Mouse (Mus musculus): ENCODE data around the gene Cdc42ep3.

Gene Cdc42ep3

DNA sequence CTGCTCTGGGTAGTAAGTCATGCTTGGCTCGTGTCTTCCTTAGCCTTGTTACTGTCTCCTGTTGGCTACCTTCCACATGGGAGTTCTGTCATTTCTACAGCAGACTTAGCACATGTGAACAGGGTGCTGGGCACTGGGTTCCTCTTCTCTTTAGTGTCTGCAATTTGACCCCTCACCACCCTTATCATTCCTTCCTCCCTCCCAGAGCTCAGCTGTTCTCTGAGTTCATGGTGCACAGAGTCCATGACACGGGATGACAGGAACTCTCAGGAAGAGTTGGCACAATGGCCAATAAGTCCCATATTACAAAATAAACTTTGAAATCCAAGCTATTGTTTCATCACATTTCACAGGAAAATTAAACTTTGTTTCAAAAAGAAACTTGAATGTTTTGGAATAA, 64.2 kb downstream of the Cdc42ep3 start:
- DNase-seq (ENCODE audit: low read depth, low spot score): no peak

DNA sequence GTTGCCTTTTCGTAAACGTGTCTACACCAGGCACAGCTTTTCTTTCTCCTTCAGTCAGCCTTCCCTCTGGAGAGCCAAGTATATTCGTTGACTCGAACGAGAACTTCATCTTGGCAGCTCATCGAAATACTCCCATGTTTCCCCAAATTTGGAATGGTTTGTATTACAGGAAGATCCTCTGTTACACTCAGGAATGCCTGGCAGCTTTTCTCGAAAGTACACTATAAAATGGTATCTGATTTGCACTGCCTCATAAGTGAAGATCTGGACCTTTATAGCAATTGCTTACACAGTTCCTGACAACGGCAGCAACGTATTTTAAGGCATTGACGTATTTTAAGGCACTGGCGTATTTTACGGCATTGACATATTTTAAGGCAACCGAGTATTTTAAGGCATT, 67.6 kb downstream of the Cdc42ep3 start:
- DNase-seq (ENCODE audit: low read depth, low spot score): peak; percentile 47

DNA sequence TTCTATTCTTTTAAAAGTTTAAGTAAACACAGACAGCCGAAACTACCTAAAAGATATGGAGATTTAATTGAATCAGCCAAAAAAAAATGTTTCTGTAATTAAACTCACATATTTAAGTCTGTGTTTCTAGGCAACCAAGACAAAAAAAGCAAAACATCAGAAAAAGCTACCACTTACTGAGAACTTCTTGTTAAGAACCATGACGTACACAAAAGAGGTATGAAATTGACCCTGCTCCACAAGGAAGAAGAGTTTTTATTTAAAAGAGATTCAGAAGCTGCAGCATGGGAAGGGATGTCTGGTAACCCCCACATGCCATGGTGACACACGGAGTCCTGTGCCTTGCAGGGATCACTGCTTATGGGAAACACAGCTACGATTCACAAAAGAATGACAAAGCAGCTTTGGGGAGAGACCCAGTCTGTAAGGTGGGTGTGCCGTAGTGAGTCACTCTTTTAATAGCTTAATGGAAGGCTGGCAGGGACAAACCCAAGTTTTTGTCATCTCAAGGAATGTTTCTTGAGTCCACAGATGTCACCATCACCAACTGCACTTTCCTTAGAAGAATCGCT, 69.8 kb downstream of the Cdc42ep3 start:
- DNase-seq (ENCODE audit: low read depth, low spot score): peak; percentile 54
